Mouse (Mus musculus): ENCODE data around the gene Poc1b.

Gene Poc1b

DNA sequence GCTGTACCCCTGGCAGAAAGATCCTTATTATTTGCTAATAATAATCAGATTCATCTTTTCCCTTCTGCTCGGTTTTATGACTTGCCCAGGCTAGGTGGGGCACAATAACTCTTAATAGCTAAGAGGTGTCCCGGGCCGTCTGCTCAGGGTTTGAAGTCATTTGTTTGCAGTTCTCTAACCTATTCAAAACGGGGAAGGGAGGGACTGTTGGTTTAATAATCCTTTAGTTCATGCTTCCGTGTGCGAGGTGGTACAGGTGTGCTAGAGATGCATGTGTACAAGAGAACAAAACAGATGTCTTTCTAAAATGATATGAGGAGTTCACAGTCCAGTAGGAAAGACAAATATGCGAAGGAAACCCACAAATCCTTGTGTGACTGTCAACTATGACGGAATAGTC is 7.5 kb downstream of the Poc1b start:
- no peak for DNase-seq (ENCODE audit: extremely low read depth, insufficient read length, low spot score)

DNA sequence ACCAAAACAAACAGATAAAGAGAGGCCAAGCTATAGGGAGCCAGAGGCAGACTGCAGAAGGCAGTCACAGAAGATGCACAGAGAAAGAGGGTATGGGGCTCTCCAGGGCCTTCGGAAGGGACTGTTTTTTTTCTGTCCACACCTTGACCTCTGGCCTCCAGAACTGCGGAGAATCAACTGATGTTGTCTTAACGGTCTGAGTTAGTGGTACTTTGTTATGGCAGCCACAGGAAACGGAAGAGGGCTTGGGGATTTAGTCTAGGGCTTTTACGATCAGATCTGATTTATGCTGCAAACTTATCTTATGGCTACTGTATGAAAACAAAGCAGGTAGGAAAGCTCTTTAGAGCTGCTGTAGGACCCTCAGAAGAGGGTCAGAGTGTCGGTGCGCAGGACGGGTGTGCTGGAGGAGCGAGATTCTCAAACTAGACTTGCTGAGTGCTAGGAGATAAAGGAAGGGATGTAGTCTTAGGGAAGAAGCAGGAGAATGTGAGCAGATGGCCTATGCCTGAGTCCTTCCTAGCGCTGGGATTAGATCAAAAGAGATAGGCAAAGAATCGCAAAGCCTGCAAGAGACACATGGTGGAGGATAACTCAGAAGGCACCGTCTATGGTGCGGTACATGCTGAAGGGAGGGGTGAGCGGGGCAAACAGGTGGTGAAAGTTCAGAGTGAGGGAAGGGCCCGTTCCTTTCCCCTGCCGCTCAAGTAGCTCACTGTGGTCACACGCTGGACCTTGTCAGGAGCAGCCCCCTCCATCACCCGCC is 8.8 kb downstream of the Poc1b start:
- no peak for DNase-seq (ENCODE audit: extremely low read depth, insufficient read length, low spot score)

DNA sequence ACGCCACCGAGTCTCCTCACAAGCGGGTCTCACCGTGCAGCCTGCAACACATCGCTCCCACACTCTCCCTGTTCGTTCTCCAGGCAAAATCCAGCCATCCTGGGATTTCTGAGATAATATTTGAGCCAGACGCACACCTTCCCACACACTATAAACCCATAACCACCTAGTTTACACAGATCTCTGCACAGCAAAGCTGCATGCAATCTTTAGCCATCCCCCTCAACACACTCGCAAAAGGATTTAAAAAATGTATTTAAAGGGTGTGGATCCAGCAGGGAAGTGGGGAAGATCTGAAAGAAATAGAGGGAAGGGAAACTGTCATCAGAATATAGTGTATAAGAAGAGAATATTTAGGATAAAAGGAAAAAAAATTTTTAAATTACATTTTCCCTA is 9.4 kb downstream of the Poc1b start:
- no peak for DNase-seq (ENCODE audit: extremely low read depth, insufficient read length, low spot score)

DNA sequence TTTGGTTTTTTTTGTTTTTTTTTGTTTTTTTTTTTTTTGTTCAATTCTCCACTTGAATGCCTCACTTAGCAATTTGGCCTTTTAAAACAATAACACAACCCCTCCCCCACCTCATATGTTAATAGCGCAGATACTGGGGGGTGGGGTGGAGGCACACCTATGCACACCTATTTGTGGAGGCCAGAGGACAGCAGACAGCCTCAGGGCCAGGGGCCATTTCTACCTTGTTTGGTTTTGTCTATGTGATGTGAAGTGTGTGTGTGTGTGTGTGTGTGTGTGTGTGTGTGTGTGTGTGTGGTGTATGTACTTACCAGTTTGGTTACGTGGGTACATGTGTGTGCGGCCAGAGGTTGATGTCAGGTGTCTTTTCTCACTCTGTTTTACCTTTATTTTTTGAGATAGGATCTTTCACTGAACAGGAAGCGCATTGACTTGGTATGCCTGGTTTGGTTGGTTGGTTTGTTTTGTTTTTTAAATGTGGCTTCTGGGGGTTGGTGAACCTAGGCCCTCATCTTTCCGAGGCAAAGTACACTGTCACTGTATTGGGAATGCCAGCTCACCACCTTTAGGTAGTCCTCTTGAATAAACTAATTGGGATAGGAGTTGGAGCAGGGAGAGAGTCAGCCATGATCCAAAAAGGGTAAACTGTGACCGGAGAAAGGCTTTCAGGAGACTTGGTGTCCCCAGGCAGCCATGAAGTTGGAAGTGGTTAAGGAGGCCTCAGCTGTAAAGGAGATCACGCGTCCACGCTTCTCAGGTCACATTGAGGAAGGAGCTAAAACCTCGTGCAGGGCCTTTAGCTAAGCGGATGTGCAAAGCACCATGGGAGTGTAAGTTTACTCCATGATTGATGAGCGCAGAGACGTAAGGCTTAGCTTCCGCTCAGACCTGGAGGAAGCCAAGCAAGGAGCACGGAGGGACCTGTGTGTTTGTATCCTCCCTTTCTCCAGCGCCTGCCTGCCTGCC is 10.1 kb downstream of the Poc1b start:
- DNase-seq (ENCODE audit: extremely low read depth, insufficient read length, low spot score) = no peak

DNA sequence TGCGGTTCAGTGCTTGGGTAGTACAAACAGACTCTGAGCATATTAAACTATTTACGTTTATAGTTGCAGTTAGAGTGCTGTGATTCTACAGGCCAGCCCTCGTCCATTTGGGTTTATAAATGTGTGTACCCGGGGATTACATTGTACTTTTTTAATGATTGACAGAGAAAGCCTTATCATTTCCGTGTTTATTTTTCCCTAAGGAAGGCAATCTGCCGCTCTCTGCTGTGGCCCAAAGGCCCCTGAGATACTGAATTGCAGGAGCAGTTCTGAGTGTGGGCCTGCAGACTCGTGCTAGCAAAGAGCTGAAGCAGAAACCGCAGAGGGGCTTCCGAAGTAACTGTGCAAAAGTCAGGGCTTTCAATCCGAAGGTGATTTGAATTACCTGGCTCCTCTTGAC is 11.0 kb downstream of the Poc1b start:
- DNase-seq (ENCODE audit: extremely low read depth, insufficient read length, low spot score) = no peak

DNA sequence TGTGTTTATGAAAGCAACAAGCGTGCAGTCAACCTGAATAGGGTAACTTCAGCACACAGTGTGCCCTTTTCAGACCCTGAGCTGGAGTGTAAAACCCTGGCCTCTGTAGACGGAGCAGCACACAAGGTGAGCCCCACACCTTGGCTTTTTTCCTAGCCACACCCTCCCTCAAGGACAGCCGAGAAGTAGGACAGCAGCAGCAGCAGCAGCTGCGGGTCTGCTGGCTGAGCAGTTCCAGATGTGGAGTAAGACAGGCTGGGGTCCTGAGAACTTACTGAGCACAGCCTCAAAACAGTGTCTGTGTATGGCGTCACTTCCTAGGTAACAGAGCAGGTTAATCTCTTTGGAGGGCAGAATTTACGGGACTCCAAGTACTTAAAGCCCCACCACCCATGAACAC is 11.9 kb downstream of the Poc1b start:
- no peak for DNase-seq (ENCODE audit: extremely low read depth, insufficient read length, low spot score)

DNA sequence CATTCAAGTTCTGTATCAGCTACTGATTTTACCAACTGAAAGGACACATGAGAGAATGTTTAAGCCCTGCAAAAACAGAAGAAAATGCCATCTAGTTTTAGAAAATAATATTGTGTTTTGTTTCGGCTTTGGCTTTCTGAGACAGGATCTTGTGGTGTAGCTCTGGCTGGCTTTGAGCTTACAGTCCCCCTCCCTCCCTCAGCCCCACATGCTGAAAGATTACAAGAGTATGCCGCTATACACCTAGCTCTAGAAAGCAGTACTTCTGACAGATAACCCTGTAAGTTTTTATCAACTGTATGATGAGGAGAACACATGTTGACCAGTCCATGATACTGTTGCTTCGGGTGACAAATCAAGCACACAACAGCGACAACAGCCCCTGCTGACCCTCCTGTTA is 12.6 kb downstream of the Poc1b start:
- no peak for DNase-seq (ENCODE audit: extremely low read depth, insufficient read length, low spot score)

DNA sequence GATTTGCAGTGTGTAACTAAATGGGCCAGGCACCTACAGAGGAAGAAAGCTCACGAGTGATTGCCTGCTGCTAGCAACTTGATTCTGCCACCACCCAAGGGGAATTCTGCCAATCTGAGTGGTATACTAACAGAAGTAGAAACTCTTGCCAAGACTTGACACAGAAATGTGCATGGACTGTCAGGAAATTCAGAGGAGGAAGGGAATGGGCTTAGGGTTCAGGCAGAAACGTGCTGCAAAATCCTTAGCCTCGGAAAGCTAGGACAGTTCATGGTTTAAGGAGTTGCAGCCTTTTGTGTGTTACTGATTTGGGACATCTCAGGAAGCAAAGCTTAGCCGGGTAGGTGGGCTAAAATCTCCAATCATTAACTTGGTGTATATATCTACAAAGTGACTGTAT is 19.4 kb downstream of the Poc1b start, which contains the start of gene Phxr2:
Gene Phxr2, minus strand, starts transcription at position 101 of the 400 bp plus-strand sequence.
- no peak for DNase-seq (ENCODE audit: extremely low read depth, insufficient read length, low spot score)

DNA sequence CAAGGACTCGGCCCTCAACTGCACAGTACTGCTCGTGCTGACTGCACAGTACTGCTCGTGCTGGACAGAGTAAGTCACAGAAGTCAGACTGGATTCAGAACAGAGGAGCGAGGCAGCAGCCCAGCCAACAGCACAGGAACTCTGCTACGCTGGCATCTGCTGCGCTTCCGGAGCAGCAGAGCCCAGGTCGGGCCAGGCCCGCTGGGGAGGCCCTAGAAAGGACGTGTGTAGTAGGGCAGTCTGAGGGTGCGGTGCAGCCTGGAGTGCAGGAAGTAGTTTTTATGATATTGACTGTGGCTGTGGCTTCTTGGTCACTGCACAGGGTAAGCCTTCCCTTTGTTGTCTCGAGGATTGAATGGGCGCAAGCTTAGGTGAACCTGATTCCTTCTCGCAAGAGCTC is 20.1 kb downstream of the Poc1b start:
- no peak for DNase-seq (ENCODE audit: extremely low read depth, insufficient read length, low spot score)

DNA sequence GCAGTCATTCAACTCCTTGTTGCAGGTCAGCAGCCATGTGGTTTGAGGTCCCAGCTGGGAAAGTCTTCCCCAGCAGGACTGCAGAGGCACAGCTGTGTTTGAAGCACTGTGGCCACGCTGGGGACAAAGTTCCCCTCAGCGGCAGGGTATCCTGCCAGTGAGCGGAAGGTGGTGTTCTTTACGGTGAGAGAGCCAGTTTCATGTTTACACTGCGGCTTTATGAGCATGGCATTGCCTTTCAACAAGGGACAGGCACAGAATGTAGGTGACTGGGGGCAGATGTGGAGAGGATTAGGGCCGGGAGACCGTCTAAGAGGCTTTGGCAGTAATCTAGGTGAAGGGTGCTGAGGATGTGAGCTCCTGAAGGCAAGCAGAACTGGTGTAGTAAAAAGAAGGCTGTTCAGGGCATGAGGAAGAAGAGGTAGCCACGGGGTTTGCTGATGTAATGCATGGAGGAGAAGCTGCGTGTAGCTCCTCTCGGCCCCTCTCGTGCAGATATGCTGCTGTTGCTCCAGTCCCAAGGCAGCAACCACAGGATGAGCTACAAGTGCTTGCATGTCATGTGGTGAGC is 20.9 kb downstream of the Poc1b start:
- no peak for DNase-seq (ENCODE audit: extremely low read depth, insufficient read length, low spot score)

DNA sequence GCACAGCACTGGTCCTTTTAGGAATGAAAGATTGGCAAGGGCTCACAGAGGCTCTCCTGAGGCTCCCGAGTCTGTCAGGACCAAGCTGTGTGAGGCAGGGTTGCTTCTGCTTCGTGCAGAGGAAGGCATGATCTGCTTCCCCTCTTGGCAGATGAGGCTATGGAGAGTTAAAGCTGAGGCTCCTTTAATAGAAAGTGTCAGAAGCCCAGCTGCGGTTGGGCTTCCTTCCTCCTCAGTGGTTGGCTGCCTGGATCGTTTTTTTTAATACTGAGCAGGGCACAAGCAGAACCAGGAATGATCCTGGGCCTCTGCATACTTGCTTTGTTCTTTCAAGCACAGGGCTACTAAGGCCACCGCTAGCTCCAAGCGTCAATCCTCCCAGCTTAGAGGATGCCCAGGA is 23.8 kb downstream of the Poc1b start:
- DNase-seq (ENCODE audit: extremely low read depth, insufficient read length, low spot score) = no peak

DNA sequence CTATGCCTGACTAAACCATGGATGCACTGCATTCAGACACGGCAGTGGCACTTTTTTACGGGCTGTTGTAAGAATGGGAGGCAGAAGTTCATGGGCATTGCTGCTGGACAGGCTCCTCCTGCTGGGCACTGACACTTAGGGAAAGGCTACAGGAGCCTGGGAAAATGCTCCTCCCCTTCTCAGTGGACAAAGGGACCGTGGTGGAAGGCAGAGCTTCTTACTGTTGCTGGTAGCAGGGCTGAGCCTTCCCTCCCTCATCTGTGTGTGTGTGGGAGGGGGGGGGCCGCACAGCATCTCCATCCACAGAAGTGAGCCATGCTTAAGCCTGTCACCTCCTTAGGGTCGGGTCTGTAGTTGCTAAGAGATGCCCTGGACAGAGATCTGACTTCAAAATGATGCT is 24.5 kb downstream of the Poc1b start:
- DNase-seq (ENCODE audit: extremely low read depth, insufficient read length, low spot score) = no peak

DNA sequence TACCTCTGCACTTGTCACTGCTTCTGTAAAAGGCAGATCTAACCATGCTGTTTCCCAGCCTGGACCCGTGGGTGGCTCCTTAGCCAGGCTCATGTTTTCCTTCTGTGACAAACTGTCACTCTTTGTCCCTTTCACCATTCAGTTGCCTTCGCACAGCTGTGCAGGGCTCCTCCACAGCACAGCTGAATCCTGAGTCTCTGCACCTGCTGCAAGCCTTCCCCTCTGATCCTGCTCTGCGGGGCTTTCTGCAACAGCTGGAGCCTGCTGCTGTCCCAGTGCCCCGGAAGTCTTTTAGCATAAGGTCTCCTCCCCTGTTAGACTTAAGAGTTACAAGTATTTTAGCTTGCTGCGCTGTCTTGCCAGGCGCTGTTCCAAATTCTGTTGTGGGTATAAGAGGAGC is 25.4 kb downstream of the Poc1b start:
- DNase-seq (ENCODE audit: extremely low read depth, insufficient read length, low spot score) = no peak

DNA sequence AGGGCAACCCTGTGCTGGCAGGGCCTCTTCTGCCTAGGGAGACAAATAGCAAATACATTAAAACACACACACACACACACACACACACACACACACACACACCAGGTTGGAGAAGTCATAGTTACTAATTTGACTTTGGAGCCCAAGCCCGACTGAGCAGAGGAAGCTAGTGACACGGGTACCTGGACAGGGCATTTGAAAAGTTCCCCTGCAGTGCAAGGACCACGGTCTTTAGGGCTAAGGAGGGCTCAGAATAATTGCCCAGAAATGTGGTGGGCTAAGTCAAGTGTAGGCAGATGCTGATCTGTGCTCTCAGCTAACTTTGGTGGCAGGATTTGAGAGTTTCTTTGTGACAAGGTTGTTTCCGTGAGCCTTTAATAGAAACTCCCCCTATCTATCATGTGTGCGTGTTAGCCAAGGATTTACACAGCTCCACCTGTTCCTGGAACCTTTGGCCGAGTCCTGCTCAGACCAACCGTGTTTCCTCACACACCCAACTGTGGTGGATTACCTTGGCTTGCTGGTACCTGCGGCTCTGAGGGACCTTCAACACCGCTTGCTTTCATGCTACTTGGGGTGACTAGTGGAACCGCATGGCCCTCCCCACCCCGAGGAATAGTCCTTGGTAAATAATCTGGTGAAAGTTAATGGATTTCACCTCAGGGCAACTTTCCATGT is 25.9 kb downstream of the Poc1b start:
- no peak for DNase-seq (ENCODE audit: extremely low read depth, insufficient read length, low spot score)

DNA sequence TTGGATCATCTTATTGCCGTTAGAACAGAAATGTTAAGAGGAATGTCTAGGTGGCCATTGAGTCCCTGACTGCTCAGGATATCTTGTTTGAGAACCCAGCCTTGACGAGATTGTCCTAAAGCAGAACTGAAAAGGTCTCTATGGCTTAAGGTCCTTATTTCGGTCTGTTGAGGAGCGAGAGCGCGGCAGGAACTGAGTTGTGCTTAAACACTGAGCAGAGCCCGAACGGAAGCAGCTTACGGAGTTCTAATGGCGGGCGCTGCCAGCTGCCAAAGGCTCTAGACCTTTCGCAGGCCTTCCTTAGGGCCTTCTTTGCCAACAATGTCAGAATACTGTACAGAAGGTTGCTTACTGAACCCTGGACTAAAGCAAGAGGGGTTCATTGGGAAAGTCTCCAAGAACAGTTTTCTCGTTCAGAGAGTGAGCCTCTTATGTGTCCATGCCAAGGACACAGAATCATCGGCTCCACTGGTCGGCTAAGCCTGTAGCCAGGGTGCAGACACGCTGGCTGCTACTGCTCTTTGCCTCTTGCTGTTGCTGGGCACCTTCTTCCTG is 26.6 kb downstream of the Poc1b start:
- no peak for DNase-seq (ENCODE audit: extremely low read depth, insufficient read length, low spot score)

DNA sequence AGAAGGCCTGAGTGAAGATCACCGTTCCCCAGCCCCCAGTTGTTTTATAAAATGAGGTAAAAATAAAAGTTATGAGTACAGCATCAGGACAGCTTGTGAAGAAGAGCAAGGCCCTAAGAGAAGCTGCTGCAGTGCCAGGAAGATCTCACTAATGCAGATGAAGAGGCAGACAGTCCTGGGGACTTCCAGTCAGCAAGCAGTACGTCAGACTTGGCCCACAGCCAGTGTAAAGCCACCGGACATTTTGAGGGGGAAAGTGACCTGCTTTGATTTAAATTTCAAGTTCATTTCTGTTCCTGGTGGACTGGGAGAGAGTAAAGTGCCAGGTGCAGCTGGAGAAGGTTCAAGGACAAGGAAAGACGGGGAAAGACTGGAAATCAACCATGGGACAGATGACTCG is 29.5 kb downstream of the Poc1b start:
- DNase-seq (ENCODE audit: extremely low read depth, insufficient read length, low spot score) = no peak

DNA sequence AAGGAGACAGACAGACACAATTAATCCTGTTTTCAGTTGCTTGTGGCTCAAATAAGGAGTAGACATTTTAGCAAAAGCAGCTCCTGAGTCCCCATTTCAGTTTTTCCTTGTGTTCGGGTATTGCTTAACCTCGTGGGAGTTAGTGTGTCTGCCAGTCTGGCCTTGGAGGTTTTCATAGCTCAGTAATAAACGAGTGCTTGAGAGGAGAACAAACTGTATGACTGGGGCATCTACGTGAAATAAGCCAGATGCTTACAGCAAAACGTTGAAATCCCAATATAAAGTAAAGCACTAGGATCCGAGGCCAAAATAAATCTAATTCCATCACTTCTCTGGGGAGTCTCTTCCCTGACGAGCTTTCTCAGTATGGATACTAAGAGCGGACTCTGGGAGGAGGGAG is 38.8 kb downstream of the Poc1b start:
- no peak for DNase-seq (ENCODE audit: extremely low read depth, insufficient read length, low spot score)

DNA sequence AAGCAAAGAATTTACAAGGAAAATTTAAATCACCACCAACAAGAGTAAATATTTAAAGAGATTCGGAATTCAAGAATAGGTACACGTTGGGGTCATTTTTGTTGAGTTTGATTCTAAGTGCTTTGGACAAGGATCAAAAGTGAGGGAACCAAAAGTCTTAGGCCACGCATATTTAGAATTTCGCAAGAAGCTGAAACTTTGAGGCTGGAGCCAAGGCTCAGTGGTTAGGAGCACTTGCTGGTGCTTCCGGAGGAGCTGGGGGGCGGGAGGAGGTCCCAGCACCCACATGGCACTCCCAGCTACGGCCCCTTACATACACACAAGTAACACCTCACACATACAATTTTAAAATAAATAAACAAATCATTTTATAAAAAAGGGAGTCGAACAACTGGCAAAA is 39.8 kb downstream of the Poc1b start:
- peak; percentile 15 for DNase-seq (ENCODE audit: extremely low read depth, insufficient read length, low spot score)

DNA sequence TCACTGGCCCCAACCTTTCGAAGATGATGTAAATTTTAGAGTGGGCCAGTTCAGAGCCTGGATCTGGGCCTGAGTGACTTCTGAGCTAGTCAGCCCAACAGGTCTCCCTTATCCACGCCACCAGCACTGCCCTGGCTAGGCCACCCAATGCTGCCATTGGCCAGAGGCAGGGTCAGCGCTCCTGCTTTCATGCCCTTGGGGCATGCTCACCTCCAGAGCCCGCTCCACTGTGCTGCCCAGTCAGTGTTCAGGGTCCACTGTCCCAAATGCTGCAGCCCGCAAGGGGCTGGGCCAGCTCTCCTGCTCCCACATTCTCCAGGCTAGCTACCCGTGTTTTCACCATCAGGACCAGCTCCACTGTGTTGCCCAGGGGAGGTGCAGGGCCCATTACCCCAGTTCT is 43.2 kb downstream of the Poc1b start:
- no peak for DNase-seq (ENCODE audit: extremely low read depth, insufficient read length, low spot score)

DNA sequence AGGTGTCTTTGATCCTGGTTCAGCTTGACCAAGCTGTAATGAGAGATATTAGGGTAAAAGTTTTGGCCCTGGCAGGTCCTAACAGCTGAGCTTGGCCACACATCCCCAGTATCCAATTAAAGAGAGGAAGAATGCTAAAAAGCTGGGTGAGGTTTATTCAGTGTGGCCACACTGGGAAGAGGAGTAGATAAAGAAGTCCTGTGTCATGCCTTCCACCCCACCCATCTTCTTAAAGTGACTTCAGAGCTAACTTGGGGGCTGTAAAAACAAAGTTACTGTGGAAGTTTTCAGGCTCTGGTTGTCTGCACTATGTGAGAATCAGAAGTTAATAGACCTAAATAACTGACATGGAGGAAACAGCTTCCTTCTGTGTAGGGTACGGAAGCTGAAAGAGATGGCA is 44.7 kb downstream of the Poc1b start:
- DNase-seq (ENCODE audit: extremely low read depth, insufficient read length, low spot score) = no peak

DNA sequence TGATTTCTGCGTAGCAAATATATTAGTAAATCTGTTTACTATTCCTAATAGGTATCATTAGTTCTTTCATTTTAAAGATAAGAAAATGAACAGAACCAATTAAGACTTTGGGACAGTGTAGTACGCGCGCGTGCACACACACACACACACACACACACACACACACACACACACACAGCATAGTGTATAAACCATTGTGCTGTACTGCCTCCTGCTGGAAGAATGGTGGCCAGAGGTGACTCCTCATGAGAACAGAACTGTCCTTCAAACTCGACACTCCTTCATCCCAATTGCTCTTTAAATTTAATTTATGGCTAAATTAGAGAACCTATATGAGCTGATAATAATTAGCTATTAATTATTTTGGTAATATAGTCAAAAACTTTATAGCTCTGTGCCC is 45.2 kb downstream of the Poc1b start:
- no peak for DNase-seq (ENCODE audit: extremely low read depth, insufficient read length, low spot score)
